Mouse (Mus musculus) lung, adult 2 months (tissue): Measurements from ENCODE around the gene Agap1.

Experiments
- CTCF ChIP-seq: fragments of 200-500 bp; IDR thresholded peaks from 2 replicates; pipeline ENCODE4 v1.5.1; 2011; ENCODE audit warnings: mild to moderate bottlenecking, low read length, control low read depth; ENCODE audit not compliant: insufficient read depth
- POLR2A ChIP-seq: fragments of 200-500 bp; IDR thresholded peaks from 2 replicates; pipeline ENCODE4 v1.6.1; 2011; ENCODE audit warnings: low read depth, mild to moderate bottlenecking, control low read depth, low read length, borderline replicate concordance; ENCODE audit errors: extremely low read depth

GRCm38 (mm10) chr1:89456456-89456855 lies 1.9 kb downstream of the Agap1 start:
- TF ChIP-seq POLR2A, result no peak
- TF ChIP-seq CTCF, result no peak
